ENCODE assay signal across 8 mouse cellular contexts in the genomic region with DNA sequence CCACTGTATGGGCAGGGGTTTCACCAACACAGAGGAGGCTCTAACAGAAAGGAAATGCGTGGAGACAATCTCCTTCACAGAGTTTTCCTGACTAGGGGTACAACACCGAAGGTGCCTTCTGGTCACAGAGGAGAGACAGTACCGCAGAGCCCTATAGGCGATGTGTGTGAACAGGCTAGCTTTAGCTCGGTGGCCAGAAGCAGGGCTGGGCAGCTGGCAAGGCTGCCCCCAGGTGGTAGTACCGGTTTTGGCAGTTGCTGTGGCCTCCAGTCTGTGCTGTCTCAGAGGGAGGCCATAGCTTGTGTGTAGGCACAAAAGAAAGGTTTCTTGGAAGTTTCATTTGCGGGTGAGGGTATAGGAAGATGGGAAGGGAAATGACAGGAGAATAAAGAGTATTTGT. TPM values are rescaled to one million over a fixed set of nuclear protein-coding genes. Genes with fewer than 3 reads are reported as not detected.
DNase-seq lines count a peak whose midpoint lies in the region; ATAC-seq and TF ChIP-seq lines count a peak whose summit lies in the region.

No protein-coding gene starts in this region.

- H3K9ac ChIP-seq in heart, embryonic 14.5 days (ENCODE audit: low read length) = no peak overlapping the region
- H3K9ac ChIP-seq in kidney, postnatal 0 days (ENCODE audit: low read depth, low read length) = no peak overlapping the region

- H3K4me3 ChIP-seq in cortical plate, adult 2 months (ENCODE audit: insufficient read depth, low read length) = no peak overlapping the region
- H3K4me3 ChIP-seq in heart, embryonic 14.5 days (ENCODE audit: control insufficient read depth in 1 of 2, insufficient read depth in 1 of 2, low read depth in 1 of 2, low read length in 2 of 2) = no peak overlapping the region
- H3K4me3 ChIP-seq in kidney, postnatal 0 days (replicated peaks; ENCODE audit: low read depth, low read length) = no peak overlapping the region
- H3K4me3 ChIP-seq in spleen, adult 2 months (ENCODE audit: extremely low read depth, insufficient read depth, insufficient read length) = no peak overlapping the region

- intact Hi-C loops in gastrocnemius, postnatal 36 days (cut with DNase I) = no loop called here

- WGBS in heart, embryonic 14.5 days = 10% methylated on average over 7 of the region's 7 CpGs
- WGBS in kidney, postnatal 0 days = 12% methylated on average over 7 of the region's 7 CpGs
- 8% methylated on average over 7 of the region's 7 CpGs for WGBS in spleen, adult 2 months

- peak; percentile 87 for ATAC-seq in activated CD4-positive, CD25-positive, alpha-beta regulatory T cell, adult 4 months
- ATAC-seq in heart, embryonic 14.5 days (ENCODE audit: insufficient number of reproducible peaks, insufficient read depth, low FRiP score, low read depth) = peak; percentile 64; the same call in 1 of the 2 replicates
- ATAC-seq in kidney, postnatal 0 days (replicated peaks; ENCODE audit: low FRiP score, low read depth) = peak; percentile 90

- H3K36me3 ChIP-seq in heart, embryonic 14.5 days (ENCODE audit: control insufficient read depth, insufficient read depth, low read length) = no peaks in the 10 kb centered on the region
- H3K36me3 ChIP-seq in kidney, postnatal 0 days (ENCODE audit: insufficient read depth, low read length) = no peaks in the 10 kb centered on the region
- H3K36me3 ChIP-seq in spleen, adult 2 months (ENCODE audit: control insufficient read depth, insufficient read depth, low read length) = no peaks in the 10 kb centered on the region

- TF ChIP-seq POLR2A in cortical plate, adult 2 months (IDR thresholded peaks at IDR 0.05; ENCODE audit: extremely low read depth, insufficient read depth, low read length) = no peak
- no peak for TF ChIP-seq POLR2A in spleen, adult 2 months (IDR thresholded peaks at IDR 0.05; ENCODE audit: low read depth, low read length)

- H3K9me3 ChIP-seq in heart, embryonic 14.5 days (ENCODE audit: control insufficient read depth, low read length) = no peaks in the 10 kb centered on the region
- no peaks in the 10 kb centered on the region for H3K9me3 ChIP-seq in kidney, postnatal 0 days (replicated peaks; ENCODE audit: low read length)

- H3K4me1 ChIP-seq in cortical plate, adult 2 months (ENCODE audit: control insufficient read depth, insufficient read depth, low read length) = no peaks in the 10 kb centered on the region
- no peaks in the 10 kb centered on the region for H3K4me1 ChIP-seq in heart, embryonic 14.5 days (ENCODE audit: control insufficient read depth in 2 of 2, insufficient read depth in 2 of 2, low read length in 2 of 2)
- H3K4me1 ChIP-seq in kidney, postnatal 0 days (replicated peaks; ENCODE audit: insufficient read depth, low read length) = no peaks in the 10 kb centered on the region
- H3K4me1 ChIP-seq in spleen, adult 2 months (ENCODE audit: control insufficient read depth, insufficient read depth, insufficient read length) = peaks cover 2% of the 10 kb centered on the region; the same call in 1 of the 2 replicates

- TF ChIP-seq CTCF in cortical plate, adult 2 months (IDR thresholded peaks at IDR 0.05; ENCODE audit: extremely low read depth, insufficient read depth, low read length) = peak; percentile 59
- peak; percentile 79 for TF ChIP-seq CTCF in kidney, postnatal 0 days (IDR thresholded peaks at IDR 0.05; ENCODE audit: low read depth)
- TF ChIP-seq CTCF in spleen, adult 2 months (IDR thresholded peaks at IDR 0.05; ENCODE audit: extremely low read depth, insufficient read depth, insufficient read length, insufficient replicate concordance) = peak; percentile 90

- H3K27ac ChIP-seq in cortical plate, adult 2 months (ENCODE audit: insufficient read depth, low read length) = no peak overlapping the region
- H3K27ac ChIP-seq in heart, embryonic 14.5 days (replicated peaks in 1 of 2; ENCODE audit: control insufficient read depth in 1 of 2, insufficient read depth in 1 of 2, low read depth in 2 of 2, low read length in 2 of 2) = no peak overlapping the region
- H3K27ac ChIP-seq in kidney, postnatal 0 days = no peak overlapping the region
- no peak overlapping the region for H3K27ac ChIP-seq in spleen, adult 2 months (ENCODE audit: insufficient read depth, low read length)

- no peak overlapping the region for H3K4me2 ChIP-seq in heart, embryonic 14.5 days (ENCODE audit: low read length)
- H3K4me2 ChIP-seq in kidney, postnatal 0 days (ENCODE audit: low read length) = no peak overlapping the region

- DNase-seq in gastrocnemius, adult 18-20 months (ENCODE audit: low spot score) = peak; percentile 45
- DNase-seq in gastrocnemius, postnatal 36 days = no peak
- peak; percentile 74 for DNase-seq in kidney, postnatal 0 days (ENCODE audit: low spot score)
- DNase-seq in lung, postnatal 36 days = peak; percentile 86
- DNase-seq in spleen, adult 2 months (ENCODE audit: low read depth in 1 of 2, low spot score in 2 of 2) = peak in 1 of 2 experiments; percentile 72

- H3K27me3 ChIP-seq in heart, embryonic 14.5 days (ENCODE audit: control insufficient read depth, insufficient read depth, low read length) = peaks cover 8% of the 10 kb centered on the region
- H3K27me3 ChIP-seq in kidney, postnatal 0 days (ENCODE audit: insufficient read depth, low read length) = no peaks in the 10 kb centered on the region
- no peaks in the 10 kb centered on the region for H3K27me3 ChIP-seq in spleen, adult 2 months (ENCODE audit: control insufficient read depth, insufficient read depth, low read length)

RNA-seq across cellular contexts. Expression of gene Slc25a1, which starts 10.8 kb away (rescaled TPM):
- 1 to 10 TPM; 3.2 to 4.7 TPM for total RNA-seq in gastrocnemius, adult 18-20 months (2021)
- total RNA-seq in gastrocnemius, postnatal 36 days (2021) = 1 to 10 TPM; 2.7 to 5.5 TPM
- 10 to 100 TPM in 1 of 2 experiments, 1 to 10 TPM in 1; 6.3 to 13.1 TPM for polyA plus RNA-seq in activated CD4-positive, CD25-positive, alpha-beta regulatory T cell, adult 4 months (2017; shearing (Covaris generic))
- 56.5 and 62.5 TPM in 2 replicates for polyA plus RNA-seq in cortical plate, adult 2 months (2012; rRNA removed)
- 25.4 and 25.5 TPM in 2 replicates for polyA plus RNA-seq in heart, embryonic 14.5 days (2014; fragmentation: Nextera tagmentation; extraction: Ambion mirVana)
- polyA plus RNA-seq in kidney, postnatal 0 days (2015; fragmentation: Nextera tagmentation; extraction: Ambion mirVana) = 116 and 123 TPM in 2 replicates
- 46.1 and 59.0 TPM in 2 replicates for polyA plus RNA-seq in spleen, adult 2 months (2012; rRNA removed)

RNA-seq across cellular contexts. Expression of gene Gsc2, which starts 24.0 kb away (rescaled TPM):
- total RNA-seq in gastrocnemius, adult 18-20 months (2021) = not detected
- total RNA-seq in gastrocnemius, postnatal 36 days (2021) = not detected
- polyA plus RNA-seq in activated CD4-positive, CD25-positive, alpha-beta regulatory T cell, adult 4 months (2017; shearing (Covaris generic)) = not detected
- polyA plus RNA-seq in cortical plate, adult 2 months (2012; rRNA removed) = not detected in 2 replicates
- polyA plus RNA-seq in heart, embryonic 14.5 days (2014; fragmentation: Nextera tagmentation; extraction: Ambion mirVana) = not detected in 2 replicates
- 0.09 TPM in 1 of 2 replicates, not detected in the other for polyA plus RNA-seq in kidney, postnatal 0 days (2015; fragmentation: Nextera tagmentation; extraction: Ambion mirVana)
- polyA plus RNA-seq in spleen, adult 2 months (2012; rRNA removed) = not detected in 2 replicates

RNA-seq across cellular contexts. Expression of gene Ess2, which starts 27.7 kb away (rescaled TPM):
- 1 to 10 TPM; 5.7 to 6.0 TPM for total RNA-seq in gastrocnemius, adult 18-20 months (2021)
- total RNA-seq in gastrocnemius, postnatal 36 days (2021) = 1 to 10 TPM; 5.2 to 7.2 TPM
- 10 to 100 TPM; 24.1 to 40.2 TPM for polyA plus RNA-seq in activated CD4-positive, CD25-positive, alpha-beta regulatory T cell, adult 4 months (2017; shearing (Covaris generic))
- polyA plus RNA-seq in cortical plate, adult 2 months (2012; rRNA removed) = 39.7 and 46.3 TPM in 2 replicates
- polyA plus RNA-seq in heart, embryonic 14.5 days (2014; fragmentation: Nextera tagmentation; extraction: Ambion mirVana) = 25.0 and 27.4 TPM in 2 replicates
- 27.6 and 28.1 TPM in 2 replicates for polyA plus RNA-seq in kidney, postnatal 0 days (2015; fragmentation: Nextera tagmentation; extraction: Ambion mirVana)
- polyA plus RNA-seq in spleen, adult 2 months (2012; rRNA removed) = 19.3 and 22.7 TPM in 2 replicates

RNA-seq across cellular contexts. Expression of gene Tssk2, which starts 40.4 kb away (rescaled TPM):
- total RNA-seq in gastrocnemius, adult 18-20 months (2021) = not detected
- not detected for total RNA-seq in gastrocnemius, postnatal 36 days (2021)
- not detected for polyA plus RNA-seq in activated CD4-positive, CD25-positive, alpha-beta regulatory T cell, adult 4 months (2017; shearing (Covaris generic))
- not detected in 2 replicates for polyA plus RNA-seq in cortical plate, adult 2 months (2012; rRNA removed)
- polyA plus RNA-seq in heart, embryonic 14.5 days (2014; fragmentation: Nextera tagmentation; extraction: Ambion mirVana) = not detected in 2 replicates
- not detected in 2 replicates for polyA plus RNA-seq in kidney, postnatal 0 days (2015; fragmentation: Nextera tagmentation; extraction: Ambion mirVana)
- polyA plus RNA-seq in spleen, adult 2 months (2012; rRNA removed) = not detected in 2 replicates

RNA-seq across cellular contexts. Expression of gene Dgcr2, which starts 40.5 kb away (rescaled TPM):
- 10 to 100 TPM; 20.3 to 21.4 TPM for total RNA-seq in gastrocnemius, adult 18-20 months (2021)
- 10 to 100 TPM; 21.0 to 25.8 TPM for total RNA-seq in gastrocnemius, postnatal 36 days (2021)
- 10 to 100 TPM; 17.6 to 20.8 TPM for polyA plus RNA-seq in activated CD4-positive, CD25-positive, alpha-beta regulatory T cell, adult 4 months (2017; shearing (Covaris generic))
- polyA plus RNA-seq in cortical plate, adult 2 months (2012; rRNA removed) = 81.0 and 83.6 TPM in 2 replicates
- polyA plus RNA-seq in heart, embryonic 14.5 days (2014; fragmentation: Nextera tagmentation; extraction: Ambion mirVana) = 45.1 and 49.7 TPM in 2 replicates
- polyA plus RNA-seq in kidney, postnatal 0 days (2015; fragmentation: Nextera tagmentation; extraction: Ambion mirVana) = 57.8 and 65.4 TPM in 2 replicates
- polyA plus RNA-seq in spleen, adult 2 months (2012; rRNA removed) = 57.7 and 85.0 TPM in 2 replicates

Comparison
In these comparisons a context has a peak if more than half of its experiments do, and no peak if none do; other contexts are left out.
1. DNase-seq: peak in gastrocnemius, adult 18-20 months (single experiment), kidney, postnatal 0 days (single experiment) and lung, postnatal 36 days (single experiment); none in gastrocnemius, postnatal 36 days (0 of 2).
2. Peak in every context shown above with its lines, with median percentiles within 50 percentile points of each other: ATAC-seq and CTCF ChIP-seq.